ENCODE assay signal across 24 mouse cellular contexts in genomic region chr13:95412257-95412656, GRCm38 (mm10). TPM values are rescaled to one million over a fixed set of nuclear protein-coding genes. Genes with fewer than 3 reads are reported as not detected.
"Had no signal": no experiment of that assay in that cellular context is flagged by ENCODE, and none has a peak within 500 bp of the region (broad histone marks: within the 10 kb centered on the region; RNA-seq: fewer than 3 reads in every experiment).

No protein-coding gene starts in this region.

- ATAC-seq: midbrain, embryonic 13.5 days; midbrain, embryonic 16.5 days had no signal

- H3K4me2 ChIP-seq: limb, embryonic 12.5 days; limb, embryonic 15.5 days; liver, embryonic 15.5 days; lung, embryonic 15.5 days; midbrain, embryonic 13.5 days; neural tube, embryonic 13.5 days; stomach, embryonic 15.5 days had no signal

- H3K36me3 ChIP-seq: limb, embryonic 12.5 days; limb, embryonic 15.5 days; liver, embryonic 15.5 days; lung, embryonic 15.5 days; midbrain, embryonic 13.5 days; neural tube, embryonic 13.5 days; stomach, embryonic 15.5 days had no signal

- H3K9me3 ChIP-seq: limb, embryonic 12.5 days; limb, embryonic 15.5 days; liver, embryonic 15.5 days; lung, embryonic 15.5 days; midbrain, embryonic 13.5 days; neural tube, embryonic 13.5 days; stomach, embryonic 15.5 days had no signal

- H3K27me3 ChIP-seq: limb, embryonic 15.5 days; liver, embryonic 15.5 days; lung, embryonic 15.5 days; midbrain, embryonic 13.5 days; neural tube, embryonic 13.5 days; stomach, embryonic 15.5 days had no signal

- H3K27ac ChIP-seq: limb, embryonic 12.5 days; limb, embryonic 15.5 days; liver, embryonic 15.5 days; lung, embryonic 15.5 days; midbrain, embryonic 13.5 days; neural tube, embryonic 13.5 days; stomach, embryonic 15.5 days had no signal

- H3K4me1 ChIP-seq: limb, embryonic 12.5 days; limb, embryonic 15.5 days; lung, embryonic 15.5 days; midbrain, embryonic 13.5 days; neural tube, embryonic 13.5 days; stomach, embryonic 15.5 days had no signal

- H3K4me3 ChIP-seq: limb, embryonic 12.5 days; limb, embryonic 15.5 days; liver, embryonic 15.5 days; lung, embryonic 15.5 days; megakaryocyte, embryonic 14.5 days; midbrain, embryonic 13.5 days; myocyte; neural tube, embryonic 13.5 days; stomach, embryonic 15.5 days had no signal

- H3K9ac ChIP-seq: limb, embryonic 12.5 days; limb, embryonic 15.5 days; liver, embryonic 15.5 days; lung, embryonic 15.5 days; midbrain, embryonic 13.5 days; neural tube, embryonic 13.5 days; stomach, embryonic 15.5 days had no signal

- DNase-seq: kidney, adult 18-20 months; kidney, adult 9 months; kidney, postnatal 14 days; kidney, postnatal 4 days; left cerebral cortex, postnatal 4 days; lung, adult 18-20 months; lung, postnatal 10 days; lung, postnatal 36 days; retina, postnatal 1 day; right cerebral cortex, postnatal 25 days; spleen, adult 18-20 months; thymus, postnatal 25 days had no signal

RNA-seq across cellular contexts. Expression of gene Crhbp, which starts 32.5 kb away (rescaled TPM):
- total RNA-seq: monocyte, adult 5-6 weeks; neutrophil, adult 5-6 weeks had no signal
